Mouse (Mus musculus): ENCODE measurements around the gene Adam11. TPM values are rescaled to one million over a fixed set of nuclear protein-coding genes. Genes with fewer than 3 reads are reported as not detected.
A peak's percentile ranks its signal among the peaks of the same experiment; 100 is the strongest.
"Not testable (repeated sequence)": the region's sequence is repeated elsewhere in the genome, so short reads cannot be mapped to it uniquely, and the experiment has no call there.

The Adam11 gene
- 100 to 1,000 TPM; 129 to 139 TPM for total RNA-seq (2021)

- intact Hi-C loops (cut with DNase I), result no loop called here
- no peak for DNase-seq (ENCODE audit: low spot score in 2 of 2)
Measured at GRCm38 (mm10) chr11:102761309-102762210, at the start of gene Adam11. TSS of gene Adam11 (plus strand) at chr11:102761439.

- no peak for DNase-seq (ENCODE audit: low spot score in 2 of 2)
- intact Hi-C loops (cut with DNase I), result no loop called here
Measured at GRCm38 (mm10) chr11:102712411-102712810, 48.8 kb upstream of the Adam11 start.

- intact Hi-C loops (cut with DNase I); DNase-seq (ENCODE audit: low spot score in 2 of 2): not testable (repeated sequence)
Measured at GRCm38 (mm10) chr11:102714578-102714977, 46.7 kb upstream of the Adam11 start.

- DNase-seq (ENCODE audit: low spot score in 2 of 2), result no peak
- intact Hi-C loops (cut with DNase I), result no loop called here
Measured at GRCm38 (mm10) chr11:102716135-102716534, 45.1 kb upstream of the Adam11 start.

- intact Hi-C loops (cut with DNase I), result no loop called here
- no peak for DNase-seq (ENCODE audit: low spot score in 2 of 2)
Measured at GRCm38 (mm10) chr11:102725574-102725973, 35.7 kb upstream of the Adam11 start.

GRCm38 (mm10) chr11:102728614-102729013, 32.6 kb upstream of the Adam11 start:
- intact Hi-C loops (cut with DNase I), result no loop called here
- no peak for DNase-seq (ENCODE audit: low spot score in 2 of 2)

- DNase-seq (ENCODE audit: low spot score in 2 of 2), result no peak
- intact Hi-C loops (cut with DNase I), result no loop called here
Measured at GRCm38 (mm10) chr11:102729835-102730234, 31.4 kb upstream of the Adam11 start.

GRCm38 (mm10) chr11:102731366-102731765, 29.9 kb upstream of the Adam11 start:
- DNase-seq (ENCODE audit: low spot score in 2 of 2), result no peak
- intact Hi-C loops (cut with DNase I), result no loop called here

- DNase-seq (ENCODE audit: low spot score in 2 of 2), result no peak
- intact Hi-C loops (cut with DNase I), result no loop called here
Measured at GRCm38 (mm10) chr11:102733146-102733545, 28.1 kb upstream of the Adam11 start.

GRCm38 (mm10) chr11:102734961-102735360, 26.3 kb upstream of the Adam11 start:
- intact Hi-C loops (cut with DNase I), result loop anchor here (5.0 kb wide), 2 partner anchors 37 to 127 kb away; no protein-coding TSS in a partner anchor
- no peak for DNase-seq (ENCODE audit: low spot score in 2 of 2)

- DNase-seq (ENCODE audit: low spot score in 2 of 2), result no peak
- intact Hi-C loops (cut with DNase I), result loop anchor here (5.0 kb wide), 2 partner anchors 34 to 124 kb away; no protein-coding TSS in a partner anchor
Measured at GRCm38 (mm10) chr11:102738046-102738445, 23.2 kb upstream of the Adam11 start.

- peak; percentile 71 to 74 for DNase-seq (ENCODE audit: low spot score in 2 of 2)
- intact Hi-C loops (cut with DNase I), result loop anchor here (5.0 kb wide), 2 partner anchors 33 to 123 kb away; no protein-coding TSS in a partner anchor
Measured at GRCm38 (mm10) chr11:102739278-102739966, 21.8 kb upstream of the Adam11 start.

- DNase-seq (ENCODE audit: low spot score in 2 of 2), result no peak
- intact Hi-C loops (cut with DNase I), result no loop called here
Measured at GRCm38 (mm10) chr11:102740634-102741033, 20.6 kb upstream of the Adam11 start.

GRCm38 (mm10) chr11:102741129-102741950, 19.9 kb upstream of the Adam11 start:
- no peak for DNase-seq (ENCODE audit: low spot score in 2 of 2)
- intact Hi-C loops (cut with DNase I), result no loop called here

GRCm38 (mm10) chr11:102742066-102742465, 19.2 kb upstream of the Adam11 start:
- intact Hi-C loops (cut with DNase I), result no loop called here
- no peak for DNase-seq (ENCODE audit: low spot score in 2 of 2)

GRCm38 (mm10) chr11:102742843-102743242, 18.4 kb upstream of the Adam11 start:
- DNase-seq (ENCODE audit: low spot score in 2 of 2), result no peak
- intact Hi-C loops (cut with DNase I), result no loop called here

GRCm38 (mm10) chr11:102744746-102745145, 16.5 kb upstream of the Adam11 start:
- intact Hi-C loops (cut with DNase I), result no loop called here
- no peak for DNase-seq (ENCODE audit: low spot score in 2 of 2)

GRCm38 (mm10) chr11:102747866-102748265, 13.4 kb upstream of the Adam11 start:
- intact Hi-C loops (cut with DNase I), result no loop called here
- DNase-seq (ENCODE audit: low spot score in 2 of 2), result no peak

- intact Hi-C loops (cut with DNase I), result no loop called here
Measured at GRCm38 (mm10) chr11:102748381-102748780, 12.9 kb upstream of the Adam11 start.

GRCm38 (mm10) chr11:102749712-102750111, 11.5 kb upstream of the Adam11 start:
- no peak for DNase-seq (ENCODE audit: low spot score in 2 of 2)
- intact Hi-C loops (cut with DNase I), result no loop called here

More at GRCm38 (mm10) chr11:102748381-102748780, 12.9 kb upstream of the Adam11 start:
- no peak for DNase-seq (ENCODE audit: low spot score in 2 of 2)

Data from left cerebral cortex, postnatal 36 days (tissue).